Mouse (Mus musculus): ENCODE measurements around the gene Rasgrp4. TPM values are rescaled to one million over a fixed set of nuclear protein-coding genes. Genes with fewer than 3 reads are reported as not detected.
A peak's percentile ranks its signal among the peaks of the same experiment; 100 is the strongest.
"Not testable (repeated sequence)": the region's sequence is repeated elsewhere in the genome, so short reads cannot be mapped to it uniquely, and the experiment has no call there.

The Rasgrp4 gene
- total RNA-seq (2021) = 1 to 10 TPM; 1.1 to 1.7 TPM

- no peak for DNase-seq
These were observed at the start of gene Rasgrp4 for GRCm38 (mm10) chr7:29134693-29135386. Gene Rasgrp4, plus strand, starts transcription at chr7:29134851.

- DNase-seq = no peak
These were observed 48.7 kb upstream of the Rasgrp4 start for GRCm38 (mm10) chr7:29085981-29086380.

- DNase-seq = no peak
These were observed 47.7 kb upstream of the Rasgrp4 start for GRCm38 (mm10) chr7:29086902-29087301.

DNA sequence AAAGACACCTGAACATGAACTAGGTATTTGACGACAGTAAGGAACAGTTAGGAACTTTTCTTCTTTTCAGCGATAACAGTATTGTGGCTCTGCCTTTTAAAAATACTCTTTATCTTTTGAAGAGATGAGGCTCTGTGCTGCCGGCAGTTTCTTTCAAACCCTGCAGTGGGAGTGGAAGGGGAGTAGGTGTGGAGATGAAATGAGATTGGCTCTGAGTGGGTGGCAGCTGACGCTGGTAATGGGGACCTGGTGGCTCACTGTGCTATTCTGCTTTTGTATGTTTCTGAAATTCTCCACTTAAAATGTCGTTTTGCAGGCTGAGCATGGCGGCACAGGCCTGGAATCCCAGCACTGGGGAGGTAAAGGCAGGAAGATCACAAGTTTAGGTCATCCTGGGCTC, 45.8 kb upstream of the Rasgrp4 start:
- DNase-seq = peak; percentile 17 to 33

DNA sequence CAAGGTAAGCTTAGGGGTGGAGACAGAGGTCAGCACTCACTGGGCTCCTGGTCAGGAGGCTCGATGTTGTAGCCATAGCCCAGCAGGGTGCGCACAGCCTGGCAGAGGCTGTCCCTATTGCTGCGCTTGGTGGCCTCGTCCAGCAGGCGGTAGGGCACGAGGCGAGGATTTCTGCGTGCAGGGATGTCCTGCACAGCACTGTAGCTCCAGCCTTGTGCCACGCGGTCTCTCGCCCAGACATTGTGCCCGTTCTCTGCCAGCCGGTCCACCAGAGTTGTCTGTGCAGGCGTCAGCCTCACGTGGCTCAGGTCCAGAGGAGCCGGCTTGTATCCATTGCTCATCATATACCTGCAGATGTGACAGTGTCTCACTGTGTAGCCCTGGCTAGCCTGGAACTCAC, 37.5 kb upstream of the Rasgrp4 start:
- no peak for DNase-seq

DNA sequence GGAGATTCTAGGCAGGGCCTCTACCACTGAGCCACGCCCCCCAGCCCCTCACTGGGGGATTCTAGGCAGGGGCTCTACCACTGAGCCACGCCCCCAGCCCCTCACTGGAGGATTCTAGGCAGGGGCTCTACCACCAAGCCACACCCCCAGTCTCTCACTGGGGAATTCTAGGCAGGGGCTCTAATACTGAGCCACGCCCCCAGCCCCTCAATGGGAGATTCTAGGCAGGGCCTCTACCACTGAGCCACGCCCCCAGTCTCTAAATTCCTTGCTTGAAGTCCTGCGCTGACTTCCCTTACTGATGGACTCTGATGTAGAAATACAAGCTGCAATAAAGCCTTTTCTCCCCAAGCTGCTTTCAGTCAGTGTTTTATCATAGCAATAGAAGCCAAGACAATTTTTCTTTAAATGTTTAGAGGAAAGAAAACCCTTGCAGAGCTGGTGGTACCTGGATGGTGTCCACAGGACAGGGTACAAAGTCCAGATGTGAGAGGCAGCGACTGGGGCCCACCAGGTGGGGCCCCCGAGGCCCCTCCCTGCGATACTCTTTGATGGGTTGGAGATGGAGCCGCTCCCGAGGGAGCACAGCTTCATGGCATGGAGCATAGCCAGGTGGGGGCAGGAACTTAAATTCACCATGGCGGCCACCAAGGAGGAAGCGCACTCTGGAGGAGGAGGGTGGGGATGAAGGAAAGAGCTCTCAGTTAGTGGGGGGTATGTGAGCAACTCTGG, 33.2 kb upstream of the Rasgrp4 start:
- DNase-seq = no peak

DNA sequence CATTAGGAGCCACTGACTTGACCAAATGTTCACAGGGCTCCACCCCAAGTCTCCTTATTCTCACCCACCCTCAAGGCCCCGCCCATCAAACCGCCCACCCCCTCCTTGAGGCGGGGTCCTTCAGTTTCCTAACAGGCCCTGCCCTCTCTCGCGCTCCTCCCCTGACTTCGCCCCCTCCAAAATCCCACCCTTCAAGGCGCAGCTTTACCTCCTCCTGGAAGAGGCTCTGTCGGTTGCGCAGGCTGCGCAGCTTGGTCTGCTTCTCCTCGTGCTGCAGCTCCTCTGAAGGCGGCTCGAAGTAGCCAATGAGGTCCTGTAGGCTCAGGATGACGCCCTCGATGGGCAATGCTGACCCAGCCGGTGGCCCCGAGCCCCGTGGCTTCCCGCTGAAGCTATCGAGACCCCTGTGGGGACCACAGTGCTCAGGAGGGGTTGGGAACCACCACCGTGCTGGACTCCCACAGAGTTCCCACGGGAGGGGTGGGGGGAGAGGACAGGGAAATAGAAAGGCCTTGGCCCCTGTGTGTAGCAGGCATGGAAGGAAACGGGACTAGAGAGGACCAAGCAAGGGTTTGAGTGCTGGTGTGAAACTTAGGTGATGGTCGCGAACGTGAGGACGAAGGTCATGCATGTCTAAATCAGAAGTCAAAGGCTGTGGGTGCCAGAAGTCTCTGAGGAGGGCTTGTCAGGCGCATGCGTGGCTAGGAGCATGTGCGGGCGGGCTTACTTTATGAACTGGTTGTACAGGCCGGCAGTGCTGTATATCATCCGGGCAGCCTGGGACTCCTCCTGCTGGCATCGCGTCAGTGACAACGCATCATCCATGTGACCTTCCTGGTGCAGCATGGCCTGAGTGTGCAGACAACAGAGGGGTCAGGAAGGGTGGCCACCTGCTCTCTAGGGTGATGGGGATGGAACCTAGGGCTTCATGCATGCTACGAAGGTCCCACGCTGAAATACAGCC, 25.4 kb upstream of the Rasgrp4 start:
- peak; percentile 19 to 20 for DNase-seq

GRCm38 (mm10) chr7:29118142-29118851, 16.4 kb upstream of the Rasgrp4 start:
- DNase-seq = no peak

GRCm38 (mm10) chr7:29119526-29119925, 15.1 kb upstream of the Rasgrp4 start:
- DNase-seq = no peak

DNA sequence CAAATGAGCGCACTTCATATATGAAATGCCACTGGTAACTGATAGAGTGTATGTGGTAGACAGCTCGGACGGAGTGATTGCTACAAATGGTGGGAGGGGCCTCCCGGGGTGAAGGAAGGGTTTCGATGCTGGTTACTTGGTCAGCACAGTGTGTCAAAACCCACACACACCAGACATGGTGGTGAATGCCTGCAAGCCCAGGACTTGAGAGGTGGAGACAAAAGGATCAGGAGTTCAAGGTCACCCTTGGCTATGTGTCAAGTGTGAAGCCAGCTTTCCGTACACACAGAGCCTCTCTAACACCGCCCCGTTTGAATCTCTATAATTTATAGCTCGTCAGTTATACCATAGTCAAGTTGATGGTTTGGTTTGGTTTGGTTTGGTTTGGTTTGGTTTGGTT, 11.8 kb upstream of the Rasgrp4 start:
- no peak for DNase-seq

GRCm38 (mm10) chr7:29123531-29124358, 10.9 kb upstream of the Rasgrp4 start:
- DNase-seq = no peak

DNA sequence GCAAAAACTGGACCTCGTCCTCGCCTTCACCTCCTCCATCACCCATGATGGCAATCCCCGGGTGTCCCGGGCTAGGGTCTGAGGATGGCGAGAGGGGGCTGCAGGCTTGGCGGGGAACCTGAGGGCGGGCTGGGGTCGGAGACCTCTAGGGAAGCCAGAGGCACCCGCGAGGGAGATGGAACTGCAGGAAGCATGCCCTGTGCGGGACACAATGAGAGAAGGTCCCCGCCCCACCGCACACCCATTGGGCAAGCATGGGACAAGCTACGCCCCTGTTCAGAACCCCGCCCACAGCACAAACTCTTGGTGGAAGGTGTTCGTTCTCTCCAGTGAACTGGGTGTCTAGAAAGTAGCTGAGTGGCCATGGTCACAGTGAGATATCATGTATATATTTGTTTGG, 9.7 kb upstream of the Rasgrp4 start, which contains the start of gene Ryr1:
Ryr1 (minus strand) TSS at position 210 of the 400 bp plus-strand sequence.
- no peak for DNase-seq

- no peak for DNase-seq
These were observed 8.3 kb upstream of the Rasgrp4 start for GRCm38 (mm10) chr7:29126173-29126915.

DNA sequence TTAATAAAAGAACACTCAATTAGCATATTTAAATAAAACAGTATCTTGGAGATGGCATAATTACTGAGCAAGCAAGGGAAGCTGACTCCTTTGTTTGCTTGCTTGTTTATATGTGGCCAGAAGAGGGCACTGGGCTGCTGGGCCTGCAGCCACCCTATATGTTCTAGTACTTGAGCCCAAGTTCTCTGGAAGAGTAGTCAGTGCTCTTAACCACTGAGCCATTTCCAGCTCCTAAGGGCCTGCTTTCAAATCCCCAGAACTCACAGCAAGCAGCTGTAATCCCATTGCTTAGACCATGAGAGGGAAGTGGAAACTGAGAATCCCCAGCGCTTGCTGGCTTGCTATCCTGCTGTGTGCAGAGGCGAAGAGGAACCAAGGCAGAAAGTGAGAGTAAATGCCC, 5.9 kb upstream of the Rasgrp4 start:
- DNase-seq = no peak

- no peak for DNase-seq
These were observed 421 bp upstream of the Rasgrp4 start for GRCm38 (mm10) chr7:29134230-29134629.

- no peak for DNase-seq
These were observed 2.8 kb downstream of the Rasgrp4 start for GRCm38 (mm10) chr7:29137429-29137828.

DNA sequence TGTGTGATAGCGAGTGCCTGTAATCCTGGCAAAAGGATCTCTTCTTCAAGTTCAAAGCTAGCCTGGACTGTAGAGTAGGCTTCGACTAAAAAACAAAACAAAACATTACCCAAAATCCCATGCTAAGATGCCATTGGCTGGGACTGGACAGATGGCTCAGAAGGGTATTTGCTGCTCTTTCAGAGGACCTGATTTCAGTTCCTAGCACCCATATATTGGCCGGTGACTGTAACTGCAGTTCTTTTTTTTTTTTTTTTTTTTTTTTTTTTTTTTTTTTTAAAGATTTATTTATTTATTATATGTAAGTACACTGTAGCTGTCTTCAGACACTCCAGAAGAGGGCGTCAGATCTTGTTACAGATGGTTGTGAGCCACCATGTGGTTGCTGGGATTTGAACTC, 4.6 kb downstream of the Rasgrp4 start:
- DNase-seq = not testable (repeated sequence)

DNA sequence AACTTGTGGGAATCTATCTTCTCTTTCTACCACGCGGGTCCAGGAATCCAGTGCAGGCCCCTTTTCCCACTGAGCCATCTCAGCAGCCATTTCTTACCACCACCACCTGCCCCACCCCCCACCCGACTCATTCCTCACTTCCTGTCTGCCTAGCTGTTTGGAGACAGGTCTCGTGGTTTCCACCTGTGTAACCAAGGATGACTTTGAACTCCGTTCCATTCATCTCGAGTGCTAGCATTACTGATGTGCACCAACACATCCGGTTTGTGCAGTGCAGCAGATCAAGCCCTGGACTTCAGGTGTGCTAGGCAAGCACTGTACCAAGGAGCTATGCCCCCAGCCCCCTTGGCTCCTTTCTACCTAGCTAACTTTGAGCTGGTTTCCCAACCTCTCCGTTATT, 6.8 kb downstream of the Rasgrp4 start:
- DNase-seq = no peak

DNA sequence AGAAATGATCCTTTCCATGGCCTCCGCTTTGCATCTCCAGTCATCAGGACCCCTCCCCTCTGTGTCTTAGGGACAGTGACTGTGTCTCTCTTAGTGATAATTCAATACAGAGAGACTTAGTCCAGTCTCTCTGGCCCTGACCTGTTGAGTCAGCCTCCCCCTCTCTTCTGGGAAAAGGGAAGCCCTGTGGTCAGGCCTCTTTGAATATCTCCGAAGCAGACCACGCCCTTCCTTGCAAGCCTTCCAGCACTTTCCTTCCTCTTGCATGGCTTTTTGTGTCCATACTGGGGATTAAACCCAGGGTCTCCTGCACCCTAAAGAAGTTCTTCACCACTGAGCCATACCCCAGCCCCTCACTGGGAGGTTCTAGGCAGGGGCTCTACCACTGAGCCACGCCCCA, 9.4 kb downstream of the Rasgrp4 start:
- no peak for DNase-seq

DNA sequence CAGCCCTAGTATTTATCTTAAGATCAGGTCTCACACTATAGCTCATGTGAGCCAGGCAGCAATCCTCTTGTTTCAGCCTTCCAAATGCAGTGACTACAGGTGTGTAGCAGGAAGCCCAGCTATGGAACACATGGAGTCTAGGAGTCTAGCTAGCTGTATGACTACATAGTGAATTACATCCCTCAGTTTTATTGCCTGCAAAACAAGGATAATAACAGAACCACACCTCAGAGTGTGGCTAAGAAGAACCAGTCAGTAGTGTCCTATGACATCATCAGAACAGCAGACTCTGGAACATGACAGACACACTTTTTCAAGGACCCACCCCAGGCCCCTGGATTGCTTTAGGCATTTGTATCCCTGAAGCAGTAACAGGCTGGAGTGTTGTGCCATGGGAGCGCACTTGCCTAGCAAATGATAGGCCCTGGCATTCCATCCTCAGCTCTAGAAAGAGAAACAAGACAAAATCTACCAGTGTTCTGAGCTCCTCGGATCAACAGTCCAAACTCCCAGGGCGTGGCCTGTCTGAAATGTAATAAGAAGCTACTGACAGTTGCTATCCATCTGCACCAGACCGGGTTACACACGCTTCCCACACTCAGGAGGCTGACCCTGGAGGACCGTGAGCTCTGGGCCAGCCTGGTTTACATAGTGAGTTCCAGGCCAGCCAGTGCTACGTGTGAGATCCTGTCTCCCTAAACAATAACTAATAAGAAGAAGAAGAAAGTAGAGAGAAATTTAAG, 12.1 kb downstream of the Rasgrp4 start:
- DNase-seq = no peak
